Mouse (Mus musculus) brain, embryonic 14.5 days (tissue): Measurements from ENCODE around the gene Olfr323.

Experiments used
- CTCF ChIP-seq: fragments of 200-500 bp; IDR thresholded peaks from 2 replicates; pipeline ENCODE4 v1.5.1; 2012; ENCODE audit warnings: inconsistent platforms, mild to moderate bottlenecking, moderate library complexity, borderline replicate concordance; ENCODE audit not compliant: insufficient read depth, insufficient read length; ENCODE audit errors: extremely low read depth
- POLR2A ChIP-seq: fragments of 200-500 bp; IDR thresholded peaks from 2 replicates; pipeline ENCODE4 v1.6.1; 2012; ENCODE audit warnings: mild to moderate bottlenecking, inconsistent platforms, borderline replicate concordance; ENCODE audit not compliant: poor library complexity, insufficient read depth, insufficient read length, severe bottlenecking; ENCODE audit errors: extremely low read depth

DNA sequence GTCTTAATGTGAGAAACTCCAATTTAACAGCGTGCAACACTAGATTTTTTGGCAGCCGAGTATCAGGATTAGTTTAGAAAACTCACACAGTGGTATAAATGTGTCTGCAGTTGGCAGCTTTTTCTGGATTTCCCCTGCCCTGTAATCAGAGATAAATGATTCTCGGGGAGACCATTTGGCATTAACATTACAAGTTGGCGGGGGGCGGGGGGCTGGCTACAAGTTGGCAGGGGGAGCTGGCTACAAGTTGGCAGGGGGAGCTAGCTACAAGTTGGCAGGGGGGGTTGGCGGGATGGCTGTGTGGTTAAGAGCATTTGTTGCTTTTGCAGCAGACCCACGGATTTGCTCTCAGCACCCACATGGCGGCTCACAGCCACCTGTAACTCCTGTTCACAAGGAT lies 51.7 kb downstream of the Olfr323 start:
- TF ChIP-seq POLR2A (no peak), CTCF (no peak)
